Mouse (Mus musculus) limb, embryonic 10.5 days (tissue): Measurements from ENCODE around the gene BC004004. TPM values are rescaled to one million over a fixed set of nuclear protein-coding genes. Genes with fewer than 3 reads are reported as not detected.
"Not testable (repeated sequence)": the region's sequence is repeated elsewhere in the genome, so short reads cannot be mapped to it uniquely, and the experiment has no call there.

Source experiments
- DNase-seq: peaks from one replicate; pipeline ENCODE4 v3.0.0-alpha.2; 2017; ENCODE audit warnings: low spot score
- H3K27ac ChIP-seq: fragments of 300-500 bp; sonication (generic); 2 replicates; pipeline ENCODE4 v1.5.1; 2016; ENCODE audit warnings: mild to moderate bottlenecking
- H3K27me3 ChIP-seq: fragments of 300-500 bp; sonication (generic); 2 replicates; pipeline ENCODE4 v1.6.1; 2016; ENCODE audit warnings: low read depth, mild to moderate bottlenecking; ENCODE audit not compliant: poor library complexity, severe bottlenecking
- H3K36me3 ChIP-seq: fragments of 300-500 bp; sonication (generic); 2 replicates; pipeline ENCODE4 v1.6.1; 2016; ENCODE audit warnings: mild to moderate bottlenecking, moderate library complexity
- H3K4me1 ChIP-seq: fragments of 300-500 bp; sonication (generic); 2 replicates; pipeline ENCODE4 v1.6.1; 2016
- H3K4me3 ChIP-seq: fragments of 300-500 bp; sonication (generic); 2 replicates; pipeline ENCODE4 v1.5.1; 2016; ENCODE audit warnings: mild to moderate bottlenecking, moderate library complexity
- H3K9me3 ChIP-seq: fragments of 300-500 bp; sonication (generic); replicated peaks from 2 replicates; pipeline ENCODE4 v1.6.1; 2016; ENCODE audit warnings: mild to moderate bottlenecking
- whole genome bisulfite sequencing: fragments of 180-500 bp; shearing (Covaris S2); methylation state at CpG from one replicate; pipeline ENCODE4 v1.1.7; 2016; 5-methylcytosine and 5-hydroxymethylcytosine counted together
- polyA plus RNA-seq: library from polyadenylated mRNA; unstranded; fragments of >200 nt; fragmentation: Nextera tagmentation; extraction: Ambion mirVana; gene quantifications from 2 replicates; pipeline ENCODE4 v1.2.1, GENCODE M21; 2016

BC004004 gene
- polyA plus RNA-seq, 1 experiment from 2014 or later, result 47.9 TPM

DNA sequence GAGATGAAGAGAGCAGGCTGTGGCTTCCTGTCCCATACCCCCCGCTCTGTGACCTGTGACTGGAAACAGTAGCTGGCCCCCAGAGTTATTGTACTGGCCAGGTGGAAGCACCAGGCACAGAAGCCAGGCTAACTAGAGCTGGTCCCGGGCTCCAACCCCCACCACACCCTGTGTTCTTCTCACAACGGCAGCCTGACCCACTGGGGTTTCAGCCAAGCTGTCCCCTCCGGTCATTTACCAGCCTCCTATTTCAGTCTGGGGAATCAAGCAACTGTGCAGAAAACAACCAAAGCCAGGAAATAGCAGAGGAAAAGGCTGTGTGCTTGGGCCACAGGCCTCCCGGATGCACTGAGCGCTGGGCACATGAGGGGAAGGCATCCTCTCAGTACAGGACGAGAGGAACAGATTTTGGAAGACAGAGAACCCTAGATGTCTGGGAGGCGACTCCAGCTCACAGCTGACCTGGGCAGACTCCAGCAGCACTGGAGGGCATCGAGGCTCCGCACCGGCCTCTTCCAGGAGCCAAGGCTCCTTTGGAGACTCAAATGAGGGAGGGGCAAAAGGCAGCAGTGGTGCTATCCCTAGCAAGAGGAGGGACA lies 70.7 kb downstream of the BC004004 start:
- no peak for DNase-seq
- WGBS, result 87% methylated on average over 11 of the region's 11 CpGs

DNA sequence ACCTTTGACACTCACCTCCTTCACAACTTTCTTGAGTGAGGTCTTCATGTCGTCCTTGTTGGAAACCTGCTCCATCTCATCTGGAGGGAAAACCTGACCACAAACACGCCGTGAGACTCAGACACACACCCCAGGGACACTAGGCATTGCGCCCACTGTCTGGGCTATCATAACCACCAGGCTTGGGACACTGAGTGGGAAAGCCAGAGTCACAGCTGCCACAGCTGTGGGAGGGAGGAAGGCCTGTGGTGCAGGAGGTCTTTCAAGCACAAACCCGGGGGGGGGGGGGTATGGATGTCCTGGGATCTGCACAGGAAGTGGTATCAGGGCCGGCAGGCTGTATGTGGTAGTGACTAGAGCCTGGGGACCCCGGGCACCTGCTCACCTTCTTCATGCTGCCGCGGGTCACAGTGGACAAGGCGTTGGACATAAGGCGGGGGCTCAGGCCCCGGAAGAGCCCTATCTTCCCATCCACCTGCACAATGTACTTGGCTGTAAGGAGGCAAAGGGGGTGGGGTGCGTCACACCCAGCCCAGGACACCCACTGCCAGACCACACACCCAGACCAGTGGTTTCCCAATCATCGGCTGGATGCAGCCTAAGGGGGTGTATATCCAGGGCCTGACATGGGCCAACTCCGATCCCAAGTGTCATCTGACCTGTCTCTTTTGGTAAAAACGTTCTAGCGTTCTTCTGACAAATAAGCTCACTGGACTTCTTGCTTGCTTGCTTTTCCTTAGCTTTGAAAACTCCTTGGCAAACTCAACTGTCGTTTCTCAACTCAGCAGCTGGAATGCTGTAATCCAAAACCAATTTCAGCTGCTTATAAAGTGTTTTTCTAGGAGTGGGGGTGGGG lies 72.0 kb downstream of the BC004004 start:
- H3K4me3 ChIP-seq, result no peak overlapping the region
- 88% methylated on average over 18 of the region's 18 CpGs for WGBS
- no peaks in the 10 kb centered on the region for H3K27me3 ChIP-seq
- peaks cover 93% of the 10 kb centered on the region for H3K36me3 ChIP-seq
- no peaks in the 10 kb centered on the region for H3K9me3 ChIP-seq
- no peak for DNase-seq
- H3K4me1 ChIP-seq, result peaks cover 37% of the 10 kb centered on the region
- peak overlapping the region; percentile 72 for H3K27ac ChIP-seq

More for the DNA sequence above, 70.7 kb downstream of the BC004004 start:
- H3K4me1 ChIP-seq, result peaks cover 33% of the 10 kb centered on the region
- no peak overlapping the region for H3K4me3 ChIP-seq
- H3K36me3 ChIP-seq, result peaks cover 92% of the 10 kb centered on the region
- no peaks in the 10 kb centered on the region for H3K27me3 ChIP-seq
- H3K27ac ChIP-seq, result 0 out of 2 replicates have a peak overlapping the region, but pooled peaks have one; percentile 33
- H3K9me3 ChIP-seq, result no peaks in the 10 kb centered on the region

DNA sequence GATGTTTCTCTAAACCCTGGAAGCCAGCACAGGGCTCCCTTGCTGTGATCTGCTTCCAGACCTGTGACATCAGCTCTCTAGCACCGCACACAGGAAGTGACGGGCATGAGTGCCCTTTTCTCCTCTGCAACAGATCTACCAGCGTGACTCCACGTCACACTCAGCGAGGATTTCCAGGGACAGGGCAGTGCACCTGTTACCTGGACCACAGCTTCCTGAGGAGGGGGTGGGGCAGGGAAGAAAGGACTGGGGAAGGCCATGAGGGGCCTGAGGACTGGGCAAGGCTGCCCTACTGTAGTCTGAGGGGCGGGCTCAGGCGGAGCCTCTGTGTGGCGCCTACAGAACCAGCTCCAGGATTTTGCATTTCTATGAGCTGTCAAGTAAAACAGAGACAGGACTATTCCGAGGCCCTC lies 73.0 kb downstream of the BC004004 start:
- 27% methylated on average over 9 of the region's 9 CpGs for WGBS
- DNase-seq, result no peak

DNA sequence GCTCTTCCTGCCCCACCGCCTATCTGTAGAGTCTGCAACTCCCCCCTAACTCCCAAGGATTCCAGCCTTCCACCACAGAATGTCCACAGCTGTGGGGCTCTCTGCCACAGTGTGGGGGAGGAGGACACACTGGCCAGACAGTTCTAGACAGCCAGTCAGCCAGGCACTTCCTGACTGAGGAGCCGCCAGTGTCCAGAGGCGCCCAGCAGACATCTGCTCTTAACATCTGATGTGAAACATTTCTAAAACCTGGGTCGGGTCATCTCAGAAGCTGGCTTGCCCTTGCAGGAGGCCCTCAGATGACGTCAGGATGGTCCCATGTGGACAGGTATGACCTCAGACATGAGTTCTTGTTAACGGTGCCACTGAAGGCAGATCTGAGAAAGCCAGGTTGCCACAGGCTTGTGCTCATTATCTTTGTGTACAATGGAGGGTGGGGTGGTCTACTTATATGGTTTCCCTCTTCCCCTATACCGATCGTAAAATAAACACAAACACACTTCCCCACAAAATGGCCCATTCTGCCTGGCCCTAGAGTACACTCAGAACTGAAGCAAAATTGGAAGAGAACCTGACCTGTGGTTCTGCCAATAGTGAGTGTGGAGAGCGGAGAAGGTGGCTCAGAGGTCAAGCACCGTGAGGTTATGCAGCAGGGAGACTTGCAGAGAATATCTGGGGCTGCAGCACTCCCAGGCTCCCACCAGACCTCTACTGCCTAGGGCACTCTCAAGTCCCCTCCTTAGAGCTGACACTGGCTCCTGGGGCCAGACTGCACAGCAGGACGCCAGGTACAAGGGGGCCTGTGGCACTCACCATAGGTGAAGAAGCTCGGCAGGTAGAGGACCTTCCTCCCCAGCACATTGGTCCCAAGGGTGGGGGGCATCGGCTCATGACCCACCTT lies 73.7 kb downstream of the BC004004 start:
- Histone ChIP-seq H3K4me3 (0 out of 2 replicates have a peak overlapping the region, but pooled peaks have one; percentile 6), H3K36me3 (peaks cover 77% of the 10 kb centered on the region), H3K27ac (peak overlapping the region; percentile 72), H3K9me3 (no peaks in the 10 kb centered on the region), H3K27me3 (no peaks in the 10 kb centered on the region), H3K4me1 (peaks cover 50% of the 10 kb centered on the region)
- WGBS, result 44% methylated on average over 13 of the region's 13 CpGs
- no peak for DNase-seq

More for the DNA sequence above, 73.0 kb downstream of the BC004004 start:
- no peak overlapping the region for H3K4me3 ChIP-seq
- peak overlapping the region; percentile 72 for H3K27ac ChIP-seq
- peaks cover 47% of the 10 kb centered on the region for H3K4me1 ChIP-seq
- no peaks in the 10 kb centered on the region for H3K9me3 ChIP-seq
- peaks cover 84% of the 10 kb centered on the region for H3K36me3 ChIP-seq
- H3K27me3 ChIP-seq, result no peaks in the 10 kb centered on the region

DNA sequence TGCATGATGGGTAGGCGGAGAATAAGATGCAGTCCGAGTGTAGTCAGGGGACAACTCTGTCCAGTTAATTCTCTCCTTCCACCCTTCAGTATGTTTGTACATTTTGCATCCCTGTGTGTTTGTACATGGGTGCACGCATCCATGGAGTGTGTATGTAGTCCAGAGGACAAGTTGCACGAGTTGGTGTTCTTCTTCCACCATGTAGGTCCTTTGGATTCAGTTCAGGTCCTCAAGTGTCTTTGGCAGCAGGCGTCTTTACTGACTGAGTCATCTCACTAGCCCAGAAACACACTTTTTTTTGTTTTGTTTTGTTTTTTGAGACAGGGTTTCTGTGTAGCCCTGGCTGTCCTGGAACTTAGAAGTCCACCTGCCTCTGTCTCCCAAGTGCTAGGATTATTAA lies 74.7 kb downstream of the BC004004 start:
- Histone ChIP-seq H3K36me3 (peaks cover 68% of the 10 kb centered on the region), H3K4me3 (no peak overlapping the region), H3K9me3 (no peaks in the 10 kb centered on the region), H3K27ac (no peak overlapping the region), H3K4me1 (peaks cover 55% of the 10 kb centered on the region), H3K27me3 (no peaks in the 10 kb centered on the region)
- DNase-seq, result no peak
- 92% methylated on average over 5 of the region's 5 CpGs for WGBS

DNA sequence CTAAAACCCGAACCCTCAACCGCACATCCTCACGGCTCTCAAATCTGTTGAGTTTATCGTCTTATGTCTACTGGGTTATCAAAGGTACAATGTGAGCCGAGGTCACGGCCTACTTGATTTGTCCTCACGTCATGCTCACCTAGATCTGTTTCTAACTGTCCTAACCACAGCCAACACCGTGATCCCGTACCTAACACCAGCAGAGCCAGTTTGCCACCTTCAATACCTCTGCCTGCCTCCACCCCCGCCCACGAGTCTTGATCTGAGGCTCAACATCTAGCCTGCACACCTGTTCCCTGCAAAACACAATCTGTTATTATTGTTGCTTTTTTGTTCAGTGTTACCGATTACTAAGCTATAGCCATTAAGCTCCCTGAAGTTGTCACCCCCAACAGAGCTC lies 76.7 kb downstream of the BC004004 start:
- DNase-seq, result no peak
- WGBS, result 94% methylated on average over 12 of the region's 12 CpGs
- Histone ChIP-seq H3K27ac (no peak overlapping the region), H3K9me3 (no peaks in the 10 kb centered on the region), H3K4me3 (peak overlapping the region; percentile 76; the same call in 1 of the 2 replicates), H3K27me3 (no peaks in the 10 kb centered on the region), H3K4me1 (peaks cover 53% of the 10 kb centered on the region), H3K36me3 (peaks cover 47% of the 10 kb centered on the region)

DNA sequence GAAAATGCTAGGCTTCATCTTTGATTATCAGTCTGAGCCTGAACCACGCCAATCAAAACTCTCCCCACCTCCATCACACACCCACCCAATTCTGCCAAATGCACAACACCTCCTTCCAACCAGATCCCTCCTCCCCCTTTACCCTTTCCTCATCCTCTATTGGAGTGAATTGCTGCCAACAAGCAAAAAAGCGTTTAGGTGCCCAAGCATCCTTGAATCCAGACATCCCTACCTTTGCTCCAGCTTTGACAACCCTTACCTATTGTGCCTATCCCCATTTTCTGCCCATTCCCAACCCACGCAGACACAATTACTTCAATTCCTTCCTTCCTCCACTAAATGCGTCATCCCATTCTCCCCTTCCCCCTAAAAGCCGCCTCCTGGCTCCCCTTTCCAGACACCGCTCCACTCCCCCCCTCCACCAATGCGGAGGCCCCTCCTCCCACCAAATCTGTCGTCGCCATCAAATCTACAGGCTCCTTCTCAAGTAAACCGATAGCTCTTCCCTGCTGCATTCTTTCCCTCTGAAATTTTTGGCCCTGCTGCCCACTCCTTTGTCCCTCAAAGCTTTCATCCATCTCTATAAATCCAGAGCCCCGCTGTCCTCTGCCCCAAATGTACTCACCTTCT lies 78.0 kb downstream of the BC004004 start:
- Histone ChIP-seq H3K9me3 (no peaks in the 10 kb centered on the region), H3K4me1 (peaks cover 40% of the 10 kb centered on the region), H3K27me3 (no peaks in the 10 kb centered on the region), H3K36me3 (peaks cover 37% of the 10 kb centered on the region), H3K27ac (peak overlapping the region; percentile 94), H3K4me3 (peak overlapping the region; percentile 76)
- peak; percentile 66 for DNase-seq
- 5% methylated on average over 11 of the region's 11 CpGs for WGBS

DNA sequence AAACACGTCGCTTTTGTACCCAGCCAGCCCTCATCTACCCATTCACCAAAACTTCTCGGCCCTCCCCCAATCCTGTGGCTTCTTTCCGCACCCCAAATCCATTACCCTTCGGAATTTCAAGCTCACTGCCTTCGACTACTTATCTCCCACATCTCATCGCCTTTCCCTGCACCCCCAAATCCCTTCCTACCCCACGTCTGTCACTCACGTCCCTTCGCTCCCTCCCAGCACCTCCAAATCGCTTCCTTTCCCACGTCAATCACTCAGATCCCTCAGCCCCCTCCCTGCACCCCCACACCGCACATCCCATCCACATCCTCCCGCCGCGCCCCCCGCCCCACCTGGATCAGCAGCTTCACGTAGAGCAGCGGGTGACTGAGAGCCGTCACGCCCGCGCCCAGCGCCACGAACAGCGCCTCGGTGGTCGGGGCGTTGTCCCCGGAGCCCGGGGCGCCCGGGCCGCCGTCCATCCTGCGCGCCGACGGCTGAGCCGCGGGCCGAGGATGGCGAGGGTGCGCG lies 78.6 kb downstream of the BC004004 start:
- H3K9me3 ChIP-seq, result no peaks in the 10 kb centered on the region
- H3K4me3 ChIP-seq, result peak overlapping the region; percentile 76
- DNase-seq, result no peak
- WGBS, result under 1% methylated on average over 45 of the region's 45 CpGs
- peak overlapping the region; percentile 94 for H3K27ac ChIP-seq
- H3K27me3 ChIP-seq, result no peaks in the 10 kb centered on the region
- H3K36me3 ChIP-seq, result peaks cover 33% of the 10 kb centered on the region
- H3K4me1 ChIP-seq, result peaks cover 34% of the 10 kb centered on the region

DNA sequence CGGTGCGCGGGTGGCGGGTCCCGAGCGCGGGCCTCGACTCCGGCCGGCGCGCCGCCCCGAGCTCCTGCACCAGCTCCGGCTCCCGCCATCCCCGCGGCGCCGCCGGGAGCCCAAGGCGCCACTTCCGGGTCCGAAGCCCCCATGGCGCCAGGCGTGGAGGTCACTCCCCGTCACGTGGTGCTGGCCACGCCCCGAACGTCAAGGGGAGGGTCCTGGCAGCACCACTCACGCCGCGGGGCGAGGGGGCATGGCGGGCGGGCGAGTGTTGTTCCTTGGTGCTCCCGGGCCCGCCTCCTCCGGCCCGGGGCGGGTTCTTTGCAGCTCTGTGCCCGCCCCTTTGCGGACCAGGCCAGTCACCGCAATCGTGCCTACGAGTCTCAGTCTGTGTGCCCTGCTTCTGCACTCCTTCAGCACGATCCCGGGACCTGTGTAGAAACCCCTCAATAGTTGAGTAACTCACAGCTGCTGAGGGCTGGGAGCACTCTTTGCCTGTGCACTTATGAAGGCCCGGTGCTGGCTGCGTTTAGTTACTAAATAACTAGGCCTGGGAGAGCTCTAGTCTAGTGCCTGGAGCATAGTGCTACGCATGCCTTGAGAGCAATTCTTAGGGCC lies 79.2 kb downstream of the BC004004 start, which contains the start of gene Mtch1:
TSS of gene Mtch1 (minus strand) at position 290 of the 612 bp plus-strand sequence.
- peaks cover 27% of the 10 kb centered on the region for H3K36me3 ChIP-seq
- H3K27ac ChIP-seq, result peak within 1 kb of the TSS; percentile 94
- under 1% methylated on average over 53 of the region's 53 CpGs for WGBS
- H3K27me3 ChIP-seq, result no peaks in the 10 kb centered on the region
- peak; percentile 100 for DNase-seq
- H3K4me3 ChIP-seq, result peak within 1 kb of the TSS; percentile 76
- H3K9me3 ChIP-seq, result no peaks in the 10 kb centered on the region
- peaks cover 29% of the 10 kb centered on the region for H3K4me1 ChIP-seq

DNA sequence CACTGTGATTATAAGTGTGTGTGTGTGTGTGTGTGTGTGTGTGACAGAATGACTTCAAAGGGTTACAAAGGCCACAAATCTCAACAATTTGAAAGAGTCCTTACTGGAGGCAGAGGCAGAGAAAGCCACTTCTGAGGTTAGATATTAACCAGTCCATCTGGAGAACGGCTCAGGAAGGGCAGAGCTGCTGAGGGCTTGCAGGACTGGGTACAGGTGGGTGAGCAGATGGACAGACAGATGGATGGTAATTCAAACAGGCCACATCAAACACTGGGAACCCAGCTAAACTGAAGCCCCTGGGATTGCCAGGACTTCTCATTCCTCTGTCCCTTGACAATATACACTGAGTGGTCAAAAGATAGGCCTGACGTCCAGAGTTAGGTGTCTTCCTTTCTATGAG lies 80.4 kb downstream of the BC004004 start:
- H3K27me3 ChIP-seq, result no peaks in the 10 kb centered on the region
- H3K36me3 ChIP-seq, result peaks cover 15% of the 10 kb centered on the region
- DNase-seq, result no peak
- H3K9me3 ChIP-seq, result no peaks in the 10 kb centered on the region
- H3K4me3 ChIP-seq, result no peak overlapping the region
- peaks cover 25% of the 10 kb centered on the region for H3K4me1 ChIP-seq
- WGBS, result 88% methylated on average over 2 of the region's 2 CpGs
- no peak overlapping the region for H3K27ac ChIP-seq

DNA sequence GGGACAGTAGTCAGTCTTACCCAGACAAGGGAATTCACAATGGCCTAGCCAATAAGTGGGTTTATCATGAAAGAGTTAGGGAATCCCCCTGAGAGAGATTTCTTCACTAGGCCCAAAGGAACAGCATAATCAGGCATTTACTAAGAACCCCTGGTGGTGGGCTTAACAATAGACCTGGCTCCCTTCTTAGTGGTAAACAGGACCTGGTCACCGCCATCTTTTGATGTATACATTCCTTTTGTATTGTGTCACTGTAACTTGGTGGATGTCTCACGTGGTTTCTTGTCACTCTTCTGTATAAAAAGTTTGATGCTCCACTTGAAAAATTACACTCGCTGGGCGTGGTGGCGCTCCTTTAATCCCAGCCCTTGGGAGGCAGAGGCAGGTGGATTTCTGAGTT lies 82.5 kb downstream of the BC004004 start:
- not testable (repeated sequence) for DNase-seq, H3K27me3 ChIP-seq, H3K36me3 ChIP-seq, H3K27ac ChIP-seq, H3K4me3 ChIP-seq, H3K9me3 ChIP-seq
- peaks cover 29% of the 10 kb centered on the region for H3K4me1 ChIP-seq
- WGBS, result 79% methylated on average over 5 of the region's 5 CpGs
